Mouse (Mus musculus) embryonic facial prominence, embryonic 11.5 days (tissue): ENCODE results near the gene Als2. TPM values are rescaled to one million over a fixed set of nuclear protein-coding genes. Genes with fewer than 3 reads are reported as not detected.

Experiments
- ATAC-seq: fragments of 200-750 bp; cut with Nextera tagmentation; replicated peaks from 2 replicates; pipeline ENCODE4 v1.8.0; 2017; ENCODE audit warnings: low read depth; ENCODE audit not compliant: insufficient number of reproducible peaks, low FRiP score, low TSS enrichment
- DNase-seq: peaks from one replicate; pipeline ENCODE4 v3.0.0-alpha.2; 2015; ENCODE audit warnings: low spot score
- H3K27ac ChIP-seq: fragments of 300-500 bp; sonication (generic); replicated peaks from 2 replicates; pipeline ENCODE4 v1.5.1; 2014; ENCODE audit warnings: mild to moderate bottlenecking, low read depth, low read length, control low read depth
- H3K27me3 ChIP-seq: fragments of 300-500 bp; sonication (generic); 2 replicates; pipeline ENCODE4 v1.6.1; 2014; ENCODE audit warnings: mild to moderate bottlenecking, low read length, moderate library complexity, mixed read lengths; ENCODE audit not compliant: control insufficient read depth, insufficient read depth
- H3K36me3 ChIP-seq: fragments of 300-500 bp; sonication (generic); replicated peaks from 2 replicates; pipeline ENCODE4 v1.6.1; 2014; ENCODE audit warnings: low read depth, mild to moderate bottlenecking, low read length, moderate library complexity, mixed read lengths; ENCODE audit not compliant: control insufficient read depth, insufficient read depth
- H3K4me1 ChIP-seq: fragments of 300-500 bp; sonication (generic); 2 replicates; pipeline ENCODE4 v1.6.1; 2014; ENCODE audit warnings: low read length, mixed read lengths; ENCODE audit not compliant: control insufficient read depth, insufficient read depth
- H3K4me2 ChIP-seq: fragments of 300-500 bp; sonication (generic); 2 replicates; pipeline ENCODE4 v1.6.1; 2014; ENCODE audit warnings: low read depth, mild to moderate bottlenecking, control low read depth, low read length, moderate library complexity
- H3K4me3 ChIP-seq: fragments of 300-500 bp; sonication (generic); 2 replicates; pipeline ENCODE4 v1.5.1; 2014; ENCODE audit warnings: low read depth, low read length, control low read depth
- H3K9ac ChIP-seq: fragments of 300-500 bp; sonication (generic); replicated peaks from 2 replicates; pipeline ENCODE4 v1.6.1; 2014; ENCODE audit warnings: mild to moderate bottlenecking, control low read depth, low read length
- H3K9me3 ChIP-seq: fragments of 300-500 bp; sonication (generic); replicated peaks from 2 replicates; pipeline ENCODE4 v1.6.1; 2016; ENCODE audit warnings: mild to moderate bottlenecking, low read length, inconsistent platforms, mixed read lengths; ENCODE audit not compliant: control insufficient read depth
- WGBS: fragments of 180-500 bp; shearing (Covaris S2); extraction: QIAGEN DNeasy Blood & Tissue Kit; methylation state at CpG from one replicate; pipeline ENCODE4 v1.1.7; 2014; 5-methylcytosine and 5-hydroxymethylcytosine counted together
- polyA plus RNA-seq: library from polyadenylated mRNA; unstranded; fragments of >200 nt; fragmentation: Nextera tagmentation; extraction: Ambion mirVana; gene quantifications from 2 replicates; pipeline ENCODE4 v1.2.1, GENCODE M21; 2014

Als2 gene
- polyA plus RNA-seq, 1 experiment from 2014 or later = 12.3 TPM

- no peak for DNase-seq
- 79% methylated on average over 7 of the region's 7 CpGs for WGBS
- H3K9me3 ChIP-seq = no peaks in the 10 kb centered on the region
- no peaks in the 10 kb centered on the region for H3K27me3 ChIP-seq
- H3K9ac ChIP-seq = no peak overlapping the region
- H3K4me1 ChIP-seq = no peaks in the 10 kb centered on the region
- no peak overlapping the region for H3K4me2 ChIP-seq
- no peak overlapping the region for H3K4me3 ChIP-seq
- ATAC-seq = no peak
- no peaks in the 10 kb centered on the region for H3K36me3 ChIP-seq
- no peak overlapping the region for H3K27ac ChIP-seq
Measured at GRCm38 (mm10) chr1:59128879-59129278, 108.2 kb downstream of the Als2 start.

GRCm38 (mm10) chr1:59125558-59125957, 111.5 kb downstream of the Als2 start:
- ATAC-seq (no peak), DNase-seq (no peak)
- no peaks in the 10 kb centered on the region for H3K36me3 ChIP-seq
- no peaks in the 10 kb centered on the region for H3K27me3 ChIP-seq
- H3K4me3 ChIP-seq = no peak overlapping the region
- no peak overlapping the region for H3K4me2 ChIP-seq
- 78% methylated on average over 5 of the region's 5 CpGs for WGBS
- H3K9ac ChIP-seq = no peak overlapping the region
- no peaks in the 10 kb centered on the region for H3K4me1 ChIP-seq
- H3K27ac ChIP-seq = no peak overlapping the region
- H3K9me3 ChIP-seq = no peaks in the 10 kb centered on the region

- Histone ChIP-seq H3K9ac (peak within 1 kb of the TSS; percentile 87), H3K4me1 (no peaks in the 10 kb centered on the region), H3K4me3 (peak within 1 kb of the TSS; percentile 69), H3K27ac (peak within 1 kb of the TSS; percentile 75; the same call in 1 of the 2 replicates), H3K9me3 (no peaks in the 10 kb centered on the region), H3K27me3 (no peaks in the 10 kb centered on the region), H3K36me3 (no peaks in the 10 kb centered on the region), H3K4me2 (peak within 1 kb of the TSS; percentile 91)
- DNase-seq = peak; percentile 94
- peak; percentile 97 for ATAC-seq
- WGBS = under 1% methylated on average over 73 of the region's 74 CpGs
Measured at GRCm38 (mm10) chr1:59119720-59120457, 117.1 kb downstream of the Als2 start, which contains the start of gene Tmem237. Gene Tmem237 (minus strand): TSS chr1:59120408.

Other genes with a start within 250 kb of the Als2 start
- gene C2cd6, start 142.3 kb downstream of the Als2 start, polyA plus RNA-seq = not detected in 2 replicates
- 38.9 and 44.1 TPM in 2 replicates for gene Tmem237, start 116.8 kb downstream of the Als2 start, polyA plus RNA-seq
- 0.17 and 0.49 TPM in 2 replicates for gene Mpp4, start 73.8 kb downstream of the Als2 start, polyA plus RNA-seq
- 0.64 and 0.79 TPM in 2 replicates for gene Cdk15, start 19.7 kb upstream of the Als2 start, polyA plus RNA-seq
- gene Fzd7, start 245.2 kb upstream of the Als2 start, polyA plus RNA-seq = 19.3 and 21.6 TPM in 2 replicates